Mouse (Mus musculus): ENCODE data around the gene Cct7.
"Not testable (repeated sequence)": the region's sequence is repeated elsewhere in the genome, so short reads cannot be mapped to it uniquely, and the experiment has no call there.

Gene Cct7

GRCm38 (mm10) chr6:85450697-85451663 lies at the start of gene Cct7:
Cct7 (plus strand) TSS chr6:85451514.
- DNase-seq (ENCODE audit: low read depth, low spot score): peak; percentile 99

GRCm38 (mm10) chr6:85402613-85403012 lies 48.7 kb upstream of the Cct7 start:
- DNase-seq (ENCODE audit: low read depth, low spot score): no peak

- no peak for DNase-seq (ENCODE audit: low read depth, low spot score)
Measured at GRCm38 (mm10) chr6:85403039-85403438, 48.3 kb upstream of the Cct7 start.

GRCm38 (mm10) chr6:85409003-85409402 lies 42.3 kb upstream of the Cct7 start:
- no peak for DNase-seq (ENCODE audit: low read depth, low spot score)

GRCm38 (mm10) chr6:85410771-85411273 lies 40.5 kb upstream of the Cct7 start:
- peak; percentile 90 for DNase-seq (ENCODE audit: low read depth, low spot score)

GRCm38 (mm10) chr6:85415829-85416228 lies 35.5 kb upstream of the Cct7 start:
- no peak for DNase-seq (ENCODE audit: low read depth, low spot score)

- DNase-seq (ENCODE audit: low read depth, low spot score): no peak
Measured at GRCm38 (mm10) chr6:85419150-85419549, 32.2 kb upstream of the Cct7 start.

GRCm38 (mm10) chr6:85423836-85424379 lies 27.4 kb upstream of the Cct7 start, which contains the start of gene Noto:
Noto (plus strand) TSS chr6:85423886.
- no peak for DNase-seq (ENCODE audit: low read depth, low spot score)

GRCm38 (mm10) chr6:85431274-85431841 lies 20.0 kb upstream of the Cct7 start:
- peak; percentile 50 for DNase-seq (ENCODE audit: low read depth, low spot score)

GRCm38 (mm10) chr6:85431842-85432431 lies 19.4 kb upstream of the Cct7 start, which contains the start of gene Smyd5:
Smyd5 (plus strand) TSS chr6:85431989.
- DNase-seq (ENCODE audit: low read depth, low spot score): peak; percentile 94

GRCm38 (mm10) chr6:85433865-85434264 lies 17.4 kb upstream of the Cct7 start:
- DNase-seq (ENCODE audit: low read depth, low spot score): no peak

GRCm38 (mm10) chr6:85436204-85436603 lies 15.1 kb upstream of the Cct7 start:
- no peak for DNase-seq (ENCODE audit: low read depth, low spot score)

GRCm38 (mm10) chr6:85436631-85437030 lies 14.7 kb upstream of the Cct7 start:
- no peak for DNase-seq (ENCODE audit: low read depth, low spot score)

GRCm38 (mm10) chr6:85441142-85441541 lies 10.2 kb upstream of the Cct7 start:
- DNase-seq (ENCODE audit: low read depth, low spot score): no peak

- no peak for DNase-seq (ENCODE audit: low read depth, low spot score)
Measured at GRCm38 (mm10) chr6:85443488-85444233, 7.7 kb upstream of the Cct7 start.

GRCm38 (mm10) chr6:85444266-85444965 lies 6.9 kb upstream of the Cct7 start:
- DNase-seq (ENCODE audit: low read depth, low spot score): no peak

GRCm38 (mm10) chr6:85445286-85445685 lies 6.0 kb upstream of the Cct7 start:
- DNase-seq (ENCODE audit: low read depth, low spot score): no peak

GRCm38 (mm10) chr6:85447351-85447750 lies 4.0 kb upstream of the Cct7 start:
- DNase-seq (ENCODE audit: low read depth, low spot score): no peak

GRCm38 (mm10) chr6:85450140-85450539 lies 1.2 kb upstream of the Cct7 start:
- not testable (repeated sequence) for DNase-seq (ENCODE audit: low read depth, low spot score)

- DNase-seq (ENCODE audit: low read depth, low spot score): peak; percentile 99
Measured at GRCm38 (mm10) chr6:85451664-85452410, 523 bp downstream of the Cct7 start, which contains the start of gene Pradc1. Pradc1 (minus strand) TSS chr6:85451970.
